In genomic region chr4:150871392-150872138, GRCm38 (mm10) we compare ENCODE assay signal across 8 mouse cellular contexts. TPM values are rescaled to one million over a fixed set of nuclear protein-coding genes. Genes with fewer than 3 reads are reported as not detected.
DNase-seq lines count a peak whose midpoint lies in the region; ATAC-seq and TF ChIP-seq lines count a peak whose summit lies in the region.

No protein-coding gene starts in this region.

- H3K9ac ChIP-seq in hindbrain, postnatal 0 days (replicated peaks; ENCODE audit: low read length): no peak overlapping the region
- H3K9ac ChIP-seq in liver, embryonic 12.5 days: no peak overlapping the region
- no peak overlapping the region for H3K9ac ChIP-seq in stomach, embryonic 14.5 days (replicated peaks; ENCODE audit: low read depth, low read length)

- peaks cover 13% of the 10 kb centered on the region for H3K36me3 ChIP-seq in hindbrain, postnatal 0 days (ENCODE audit: insufficient read depth, low read length)
- peaks cover 18% of the 10 kb centered on the region for H3K36me3 ChIP-seq in liver, embryonic 12.5 days
- peaks cover 19% of the 10 kb centered on the region for H3K36me3 ChIP-seq in stomach, embryonic 14.5 days (ENCODE audit: control insufficient read depth, insufficient read depth, low read length)

- no peak overlapping the region for H3K4me2 ChIP-seq in hindbrain, postnatal 0 days (ENCODE audit: low read depth, low read length)
- no peak overlapping the region for H3K4me2 ChIP-seq in liver, embryonic 12.5 days
- no peak overlapping the region for H3K4me2 ChIP-seq in stomach, embryonic 14.5 days (replicated peaks; ENCODE audit: low read depth, low read length)

- DNase-seq in frontal cortex, postnatal 10 days (ENCODE audit: low spot score in 2 of 2): no peak
- peak; percentile 51 to 52 for DNase-seq in adrenal gland, adult 18-20 months (ENCODE audit: low spot score in 2 of 2)
- peak; percentile 49 to 59 for DNase-seq in gastrocnemius, adult 8-10 months (ENCODE audit: low spot score in 2 of 2)
- DNase-seq in hindbrain, postnatal 0 days (ENCODE audit: low spot score): peak; percentile 63
- DNase-seq in spleen, postnatal 14 days (ENCODE audit: low spot score in 2 of 2): no peak

- no peaks in the 10 kb centered on the region for H3K9me3 ChIP-seq in hindbrain, postnatal 0 days (ENCODE audit: low read length)
- no peaks in the 10 kb centered on the region for H3K9me3 ChIP-seq in liver, embryonic 12.5 days (replicated peaks)
- H3K9me3 ChIP-seq in stomach, embryonic 14.5 days (ENCODE audit: control insufficient read depth, low read depth, low read length): no peaks in the 10 kb centered on the region

- TF ChIP-seq CTCF in hindbrain, postnatal 0 days (IDR thresholded peaks at IDR 0.05; ENCODE audit: low read depth): no peak

- WGBS in hindbrain, postnatal 0 days: 21% methylated on average over 10 of the region's 10 CpGs
- WGBS in liver, embryonic 12.5 days (ENCODE audit: insufficient replicate concordance): 54% methylated on average over 10 of the region's 10 CpGs
- WGBS in stomach, embryonic 14.5 days: 20% methylated on average over 10 of the region's 10 CpGs

- H3K27me3 ChIP-seq in hindbrain, postnatal 0 days (ENCODE audit: insufficient read depth, low read length): no peaks in the 10 kb centered on the region
- no peaks in the 10 kb centered on the region for H3K27me3 ChIP-seq in liver, embryonic 12.5 days (replicated peaks)
- no peaks in the 10 kb centered on the region for H3K27me3 ChIP-seq in stomach, embryonic 14.5 days (ENCODE audit: control insufficient read depth, insufficient read depth, low read length)

- peak; percentile 55; the same call in 1 of the 2 replicates for ATAC-seq in frontal cortex, adult (ENCODE audit: low TSS enrichment)
- ATAC-seq in hindbrain, postnatal 0 days: peak; percentile 83
- peak; percentile 39; the same call in 1 of the 2 replicates for ATAC-seq in liver, embryonic 12.5 days
- ATAC-seq in stomach, embryonic 14.5 days (ENCODE audit: insufficient number of reproducible peaks, insufficient read depth, low FRiP score, low read depth): peak; percentile 81

- H3K27ac ChIP-seq in hindbrain, postnatal 0 days: peak overlapping the region; percentile 73
- H3K27ac ChIP-seq in liver, embryonic 12.5 days: no peak overlapping the region
- peak overlapping the region; percentile 88 for H3K27ac ChIP-seq in stomach, embryonic 14.5 days (ENCODE audit: low read length)

- H3K4me1 ChIP-seq in hindbrain, postnatal 0 days (ENCODE audit: insufficient read depth, low read length): peaks cover 8% of the 10 kb centered on the region; the same call in 1 of the 2 replicates
- H3K4me1 ChIP-seq in liver, embryonic 12.5 days: peaks cover 30% of the 10 kb centered on the region
- peaks cover 25% of the 10 kb centered on the region for H3K4me1 ChIP-seq in stomach, embryonic 14.5 days (ENCODE audit: control insufficient read depth, insufficient read depth, low read length)

- H3K4me3 ChIP-seq in hindbrain, postnatal 0 days (ENCODE audit: low read length): no peak overlapping the region
- H3K4me3 ChIP-seq in liver, embryonic 12.5 days: no peak overlapping the region
- H3K4me3 ChIP-seq in stomach, embryonic 14.5 days (ENCODE audit: low read depth, low read length): no peak overlapping the region

RNA-seq across cellular contexts. Expression of gene Errfi1, which starts 17.8 kb away (rescaled TPM):
- 10 to 100 TPM; 40.7 to 53.5 TPM for total RNA-seq in adrenal gland, adult 18-20 months (2021)
- 10 to 100 TPM; 12.1 to 28.7 (median 15.0) TPM for total RNA-seq in gastrocnemius, adult 8-10 months (2022)
- 32.4 and 38.8 TPM in 2 replicates for total RNA-seq in hindbrain, postnatal 0 days (2014; rRNA removed)
- 22.2 and 23.2 TPM in 2 replicates for polyA plus RNA-seq in hindbrain, postnatal 0 days (2015; fragmentation: Nextera tagmentation; extraction: Ambion mirVana)
- 14.7 and 14.9 TPM in 2 replicates for polyA plus RNA-seq in liver, embryonic 12.5 days (2016; fragmentation: Nextera tagmentation; extraction: Ambion mirVana)
- polyA plus RNA-seq in stomach, embryonic 14.5 days (2014; fragmentation: Nextera tagmentation; extraction: Ambion mirVana): 36.4 and 37.3 TPM in 2 replicates

RNA-seq across cellular contexts. Expression of gene Park7, which starts 42.7 kb away (rescaled TPM):
- 100 to 1,000 TPM; 279 to 299 TPM for total RNA-seq in adrenal gland, adult 18-20 months (2021)
- total RNA-seq in gastrocnemius, adult 8-10 months (2022): 100 to 1,000 TPM; 660 to 858 (median 779) TPM
- 126 and 135 TPM in 2 replicates for total RNA-seq in hindbrain, postnatal 0 days (2014; rRNA removed)
- polyA plus RNA-seq in hindbrain, postnatal 0 days (2015; fragmentation: Nextera tagmentation; extraction: Ambion mirVana): 449 and 470 TPM in 2 replicates
- polyA plus RNA-seq in liver, embryonic 12.5 days (2016; fragmentation: Nextera tagmentation; extraction: Ambion mirVana): 326 and 344 TPM in 2 replicates
- polyA plus RNA-seq in stomach, embryonic 14.5 days (2014; fragmentation: Nextera tagmentation; extraction: Ambion mirVana): 439 and 440 TPM in 2 replicates

RNA-seq across cellular contexts. Expression of gene Tnfrsf9, which starts 42.8 kb away (rescaled TPM):
- under 1 TPM in 1 of 2 experiments, not detected in 1; 0.33 TPM for total RNA-seq in adrenal gland, adult 18-20 months (2021)
- total RNA-seq in gastrocnemius, adult 8-10 months (2022): under 1 TPM; 0.13 to 0.65 (median 0.19) TPM
- 0.52 and 2.4 TPM in 2 replicates for total RNA-seq in hindbrain, postnatal 0 days (2014; rRNA removed)
- polyA plus RNA-seq in hindbrain, postnatal 0 days (2015; fragmentation: Nextera tagmentation; extraction: Ambion mirVana): 0.09 and 0.34 TPM in 2 replicates
- polyA plus RNA-seq in liver, embryonic 12.5 days (2016; fragmentation: Nextera tagmentation; extraction: Ambion mirVana): 0.12 TPM in 1 of 2 replicates, not detected in the other
- 0.80 and 0.97 TPM in 2 replicates for polyA plus RNA-seq in stomach, embryonic 14.5 days (2014; fragmentation: Nextera tagmentation; extraction: Ambion mirVana)

Comparison
In these comparisons a context has a peak if more than half of its experiments do, and no peak if none do; other contexts are left out.
1. DNase-seq: peak in adrenal gland, adult 18-20 months (2 of 2), gastrocnemius, adult 8-10 months (2 of 2) and hindbrain, postnatal 0 days (single experiment); none in frontal cortex, postnatal 10 days (0 of 2) and spleen, postnatal 14 days (0 of 2).
2. Peak in every context shown above with its lines, with median percentiles within 50 percentile points of each other: ATAC-seq.